Mouse (Mus musculus): Measurements from ENCODE around the gene Senp1. TPM values are rescaled to one million over a fixed set of nuclear protein-coding genes. Genes with fewer than 3 reads are reported as not detected.

Gene Senp1
- polyA plus RNA-seq, 1 experiment: 9.9 TPM

GRCm38 (mm10) chr15:98116287-98116686 lies 22.7 kb upstream of the Senp1 start:
- H3K27me3 ChIP-seq (ENCODE audit: control insufficient read depth, insufficient read depth, low read length): no peaks in the 10 kb centered on the region
- no peak overlapping the region for H3K27ac ChIP-seq (ENCODE audit: insufficient read depth, low read length)
- TF ChIP-seq CTCF (IDR thresholded peaks at IDR 0.05; ENCODE audit: extremely low read depth, insufficient read depth, insufficient read length, insufficient replicate concordance): no peak
- TF ChIP-seq POLR2A (IDR thresholded peaks at IDR 0.05; ENCODE audit: low read depth, low read length): no peak
- no peak for DNase-seq (ENCODE audit: low read depth in 1 of 2, low spot score in 2 of 2)
- no peaks in the 10 kb centered on the region for H3K36me3 ChIP-seq (ENCODE audit: control insufficient read depth, insufficient read depth, low read length)
- H3K4me3 ChIP-seq (ENCODE audit: extremely low read depth, insufficient read depth, insufficient read length): no peak overlapping the region
- H3K4me1 ChIP-seq (ENCODE audit: control insufficient read depth, insufficient read depth, insufficient read length): no peaks in the 10 kb centered on the region
- 83% methylated on average over 5 of the region's 5 CpGs for WGBS

- Histone ChIP-seq H3K27me3 (ENCODE audit: control insufficient read depth, insufficient read depth, low read length) (no peaks in the 10 kb centered on the region), H3K4me3 (ENCODE audit: extremely low read depth, insufficient read depth, insufficient read length) (no peak overlapping the region), H3K27ac (ENCODE audit: insufficient read depth, low read length) (no peak overlapping the region), H3K4me1 (ENCODE audit: control insufficient read depth, insufficient read depth, insufficient read length) (no peaks in the 10 kb centered on the region), H3K36me3 (ENCODE audit: control insufficient read depth, insufficient read depth, low read length) (no peaks in the 10 kb centered on the region)
- no peak for DNase-seq (ENCODE audit: low read depth in 1 of 2, low spot score in 2 of 2)
- WGBS: 90% methylated on average over 9 of the region's 9 CpGs
- no peak for TF ChIP-seq POLR2A (IDR thresholded peaks at IDR 0.05; ENCODE audit: low read depth, low read length)
- TF ChIP-seq CTCF (IDR thresholded peaks at IDR 0.05; ENCODE audit: extremely low read depth, insufficient read depth, insufficient read length, insufficient replicate concordance): no peak
Measured at GRCm38 (mm10) chr15:98115779-98116163, 22.2 kb upstream of the Senp1 start.

GRCm38 (mm10) chr15:98114852-98115778 lies 21.6 kb upstream of the Senp1 start:
- no peak for TF ChIP-seq POLR2A (IDR thresholded peaks at IDR 0.05; ENCODE audit: low read depth, low read length)
- no peak for TF ChIP-seq CTCF (IDR thresholded peaks at IDR 0.05; ENCODE audit: extremely low read depth, insufficient read depth, insufficient read length, insufficient replicate concordance)
- no peak for DNase-seq (ENCODE audit: low read depth in 1 of 2, low spot score in 2 of 2)
- H3K27me3 ChIP-seq (ENCODE audit: control insufficient read depth, insufficient read depth, low read length): no peaks in the 10 kb centered on the region
- no peak overlapping the region for H3K4me3 ChIP-seq (ENCODE audit: extremely low read depth, insufficient read depth, insufficient read length)
- no peaks in the 10 kb centered on the region for H3K4me1 ChIP-seq (ENCODE audit: control insufficient read depth, insufficient read depth, insufficient read length)
- WGBS: 91% methylated on average over 10 of the region's 10 CpGs
- H3K36me3 ChIP-seq (ENCODE audit: control insufficient read depth, insufficient read depth, low read length): no peaks in the 10 kb centered on the region
- H3K27ac ChIP-seq (ENCODE audit: insufficient read depth, low read length): no peak overlapping the region

- no peaks in the 10 kb centered on the region for H3K4me1 ChIP-seq (ENCODE audit: control insufficient read depth, insufficient read depth, insufficient read length)
- DNase-seq (ENCODE audit: low read depth in 1 of 2, low spot score in 2 of 2): no peak
- no peaks in the 10 kb centered on the region for H3K36me3 ChIP-seq (ENCODE audit: control insufficient read depth, insufficient read depth, low read length)
- H3K27ac ChIP-seq (ENCODE audit: insufficient read depth, low read length): no peak overlapping the region
- TF ChIP-seq POLR2A (IDR thresholded peaks at IDR 0.05; ENCODE audit: low read depth, low read length) (no peak), CTCF (IDR thresholded peaks at IDR 0.05; ENCODE audit: extremely low read depth, insufficient read depth, insufficient read length, insufficient replicate concordance) (no peak)
- H3K27me3 ChIP-seq (ENCODE audit: control insufficient read depth, insufficient read depth, low read length): no peaks in the 10 kb centered on the region
- 93% methylated on average over 10 of the region's 10 CpGs for WGBS
- H3K4me3 ChIP-seq (ENCODE audit: extremely low read depth, insufficient read depth, insufficient read length): no peak overlapping the region
Measured at GRCm38 (mm10) chr15:98114098-98114851, 20.7 kb upstream of the Senp1 start.

GRCm38 (mm10) chr15:98111791-98112190 lies 18.2 kb upstream of the Senp1 start:
- WGBS: 64% methylated on average over 5 of the region's 5 CpGs
- Histone ChIP-seq H3K27me3 (ENCODE audit: control insufficient read depth, insufficient read depth, low read length) (no peaks in the 10 kb centered on the region), H3K4me1 (ENCODE audit: control insufficient read depth, insufficient read depth, insufficient read length) (no peaks in the 10 kb centered on the region), H3K27ac (ENCODE audit: insufficient read depth, low read length) (no peak overlapping the region), H3K4me3 (ENCODE audit: extremely low read depth, insufficient read depth, insufficient read length) (no peak overlapping the region), H3K36me3 (ENCODE audit: control insufficient read depth, insufficient read depth, low read length) (no peaks in the 10 kb centered on the region)
- DNase-seq (ENCODE audit: low read depth in 1 of 2, low spot score in 2 of 2): no peak
- TF ChIP-seq POLR2A (IDR thresholded peaks at IDR 0.05; ENCODE audit: low read depth, low read length) (no peak), CTCF (IDR thresholded peaks at IDR 0.05; ENCODE audit: extremely low read depth, insufficient read depth, insufficient read length, insufficient replicate concordance) (no peak)

- no peaks in the 10 kb centered on the region for H3K4me1 ChIP-seq (ENCODE audit: control insufficient read depth, insufficient read depth, insufficient read length)
- 3% methylated on average over 37 of the region's 37 CpGs for WGBS
- no peaks in the 10 kb centered on the region for H3K36me3 ChIP-seq (ENCODE audit: control insufficient read depth, insufficient read depth, low read length)
- H3K4me3 ChIP-seq (ENCODE audit: extremely low read depth, insufficient read depth, insufficient read length): peak overlapping the region; percentile 79
- peak in 1 of 2 experiments; percentile 49 for DNase-seq (ENCODE audit: low read depth in 1 of 2, low spot score in 2 of 2)
- H3K27me3 ChIP-seq (ENCODE audit: control insufficient read depth, insufficient read depth, low read length): 0 out of 2 replicates have a peak, but pooled peaks cover 1% of the 10 kb centered on the region
- no peak overlapping the region for H3K27ac ChIP-seq (ENCODE audit: insufficient read depth, low read length)
- TF ChIP-seq CTCF (IDR thresholded peaks at IDR 0.05; ENCODE audit: extremely low read depth, insufficient read depth, insufficient read length, insufficient replicate concordance): no peak
- TF ChIP-seq POLR2A (IDR thresholded peaks at IDR 0.05; ENCODE audit: low read depth, low read length): no peak
Measured at GRCm38 (mm10) chr15:98108297-98109152, 15.0 kb upstream of the Senp1 start.
